Mouse (Mus musculus) T-cell, adult 2 months (primary cell): ENCODE measurements at regions not wholly inside any gene's neighbourhood (a gene's known extent, or its start where the extent isn't known, plus 50 kb on each side); places are given as distances from the start of the nearest gene placed in this dataset.
"Not testable (repeated sequence)": the region's sequence is repeated elsewhere in the genome, so short reads cannot be mapped to it uniquely, and the experiment has no call there.

Source experiments
- DNase-seq: peaks from one replicate; pipeline ENCODE4 v3.0.0; 2022; ENCODE audit warnings: low spot score

- DNase-seq, result no peak
These were observed 101.2 kb upstream of the Fam78b start for GRCm38 (mm10) chr1:166900028-166900427.

- no peak for DNase-seq
These were observed 100.6 kb upstream of the Fam78b start for GRCm38 (mm10) chr1:166900441-166901161.

DNA sequence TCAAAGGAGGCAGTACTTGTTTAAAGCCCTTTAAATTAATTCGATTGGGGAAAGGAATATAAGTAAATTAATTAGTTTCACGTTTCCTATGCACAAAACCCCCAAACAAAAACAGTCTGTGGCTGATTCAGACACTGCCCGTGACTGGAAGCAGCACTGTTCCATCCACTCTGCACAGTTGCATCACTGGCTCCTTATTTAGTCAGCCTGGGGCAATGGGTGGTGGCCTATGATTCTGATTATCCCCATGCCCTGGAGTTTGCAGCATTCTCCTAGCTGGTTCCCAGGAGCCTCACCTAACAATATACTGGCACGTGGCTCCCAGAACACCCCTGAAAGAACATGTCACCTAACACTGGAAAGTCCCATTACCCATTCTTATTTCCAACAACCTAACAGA lies 99.6 kb upstream of the Fam78b start:
- DNase-seq, result no peak

GRCm38 (mm10) chr1:166903417-166903816 lies 97.8 kb upstream of the Fam78b start:
- DNase-seq, result no peak

- DNase-seq, result no peak
These were observed 92.9 kb upstream of the Fam78b start for GRCm38 (mm10) chr1:166908231-166908805.

DNA sequence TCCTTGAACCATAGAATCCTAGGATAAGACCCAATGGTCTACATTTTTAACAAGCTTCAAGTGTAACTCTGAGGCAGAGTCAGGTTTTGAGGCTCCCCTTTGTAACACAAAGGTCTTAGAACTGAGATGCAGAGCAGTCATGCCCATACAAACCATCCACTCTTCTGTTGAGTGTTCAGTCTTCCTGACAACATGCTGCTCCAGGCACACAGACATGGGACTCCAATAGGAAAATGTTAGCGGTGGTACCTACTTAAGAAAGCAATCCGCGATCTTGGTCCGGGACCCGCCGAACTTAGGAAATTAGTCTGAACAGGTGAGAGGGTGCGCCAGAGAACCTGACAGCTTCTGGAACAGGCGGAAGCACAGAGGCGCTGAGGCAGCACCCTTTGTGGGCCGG lies 89.0 kb upstream of the Fam78b start:
- not testable (repeated sequence) for DNase-seq

DNA sequence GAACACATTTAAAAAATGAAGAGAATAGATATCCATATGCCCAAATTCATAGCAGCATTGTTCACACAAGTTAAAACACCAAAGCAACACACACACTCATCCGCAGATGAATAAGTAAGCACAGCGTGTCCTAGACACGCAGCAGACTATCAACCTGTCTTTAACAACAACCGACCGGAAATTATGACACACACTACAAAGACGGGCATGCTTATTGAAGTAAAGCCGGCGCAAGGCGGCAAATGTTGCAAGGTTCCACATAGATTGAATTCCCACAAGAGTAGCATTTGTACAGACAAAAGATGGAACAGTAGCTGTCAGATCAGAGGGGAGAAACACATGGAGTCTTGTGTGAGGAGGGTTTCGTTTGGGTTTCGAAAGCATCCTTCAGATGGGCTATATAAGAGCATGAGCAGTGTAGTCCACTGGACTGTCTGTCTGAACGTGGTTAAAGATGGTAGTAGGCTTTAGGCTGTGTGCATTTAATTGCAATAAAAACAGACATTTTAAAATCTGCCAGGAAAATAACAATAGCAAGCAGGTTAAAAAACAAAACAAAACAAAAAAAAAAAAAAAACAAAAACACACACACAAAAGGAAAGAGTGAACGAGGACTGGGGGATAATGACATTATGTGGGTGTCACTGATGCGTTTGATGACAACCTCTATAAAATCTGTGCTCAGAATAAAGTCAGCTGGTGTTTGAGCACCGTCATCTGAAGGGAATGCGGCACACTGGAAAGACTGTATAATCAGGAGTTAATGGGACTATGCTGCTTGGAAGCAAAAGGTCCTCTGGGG lies 78.1 kb upstream of the Fam78b start:
- no peak for DNase-seq

DNA sequence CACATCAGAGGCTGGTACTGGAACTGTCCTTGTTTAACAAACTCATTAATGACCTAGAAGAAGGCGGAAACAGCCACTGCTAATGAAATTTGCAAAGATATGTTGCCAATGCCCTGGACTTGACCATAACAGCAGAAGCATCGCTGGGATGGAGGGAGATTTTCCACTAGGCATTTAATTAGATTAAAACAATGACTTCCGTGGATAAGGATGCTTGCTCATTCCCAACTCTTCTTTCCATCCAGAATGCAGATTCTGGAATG lies 77.6 kb upstream of the Fam78b start:
- no peak for DNase-seq

DNA sequence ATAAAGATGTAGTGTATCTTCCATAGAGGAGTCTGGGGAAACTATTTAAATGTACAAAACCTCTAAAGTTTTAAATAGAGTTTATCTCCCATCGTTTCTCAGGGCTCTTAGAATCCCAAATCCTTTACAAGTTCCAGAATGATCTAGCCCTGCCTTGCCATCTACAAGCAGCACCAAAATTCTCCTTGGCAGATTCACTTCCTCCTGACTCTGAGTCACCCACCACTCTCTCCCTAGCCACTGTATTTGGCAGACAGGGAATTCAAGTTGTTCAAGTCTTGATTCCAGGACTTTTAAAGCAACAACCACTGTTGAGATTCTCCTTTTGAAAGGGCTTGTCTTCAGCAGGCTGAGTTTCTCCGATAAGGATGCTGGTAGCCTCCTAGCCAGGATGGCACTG lies 77.1 kb upstream of the Fam78b start:
- DNase-seq, result no peak

DNA sequence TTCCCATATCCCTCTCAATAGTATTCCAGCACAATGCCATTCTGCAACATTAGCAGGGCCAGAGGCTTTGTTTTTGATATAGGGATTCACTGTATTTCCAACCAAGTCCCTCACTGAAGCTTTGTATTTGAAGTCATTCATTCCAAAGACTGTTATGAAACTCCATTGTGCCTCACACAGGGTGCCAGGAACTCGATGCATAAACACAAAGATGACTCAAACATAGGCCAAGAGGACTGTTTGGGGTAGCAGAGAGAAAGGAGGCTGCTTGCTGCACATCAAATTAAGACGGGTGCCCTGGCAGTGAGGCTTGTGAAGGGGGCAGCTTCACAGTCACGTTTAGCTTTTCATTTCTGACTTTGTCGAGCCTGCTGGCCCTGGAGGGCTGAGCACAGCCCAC lies 75.1 kb upstream of the Fam78b start:
- DNase-seq, result no peak

DNA sequence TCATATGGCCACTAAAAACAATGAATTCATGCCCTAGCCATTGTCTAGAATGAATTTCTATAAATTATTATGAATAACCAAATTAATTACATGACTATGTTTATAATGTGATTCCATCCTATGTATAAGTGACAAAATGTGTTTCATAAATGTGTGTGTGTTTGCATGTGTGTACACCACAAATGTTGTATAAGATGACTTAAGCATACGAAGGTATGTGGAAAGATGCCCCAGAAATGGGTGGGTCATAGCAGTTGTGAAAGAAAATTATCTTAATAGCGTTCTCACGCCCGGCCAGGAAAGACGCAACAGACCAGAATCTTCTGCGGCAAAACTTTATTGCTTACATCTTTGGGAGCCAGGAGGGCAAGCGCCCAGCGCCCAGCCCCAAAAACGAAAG lies 61.5 kb upstream of the Fam78b start:
- not testable (repeated sequence) for DNase-seq

DNA sequence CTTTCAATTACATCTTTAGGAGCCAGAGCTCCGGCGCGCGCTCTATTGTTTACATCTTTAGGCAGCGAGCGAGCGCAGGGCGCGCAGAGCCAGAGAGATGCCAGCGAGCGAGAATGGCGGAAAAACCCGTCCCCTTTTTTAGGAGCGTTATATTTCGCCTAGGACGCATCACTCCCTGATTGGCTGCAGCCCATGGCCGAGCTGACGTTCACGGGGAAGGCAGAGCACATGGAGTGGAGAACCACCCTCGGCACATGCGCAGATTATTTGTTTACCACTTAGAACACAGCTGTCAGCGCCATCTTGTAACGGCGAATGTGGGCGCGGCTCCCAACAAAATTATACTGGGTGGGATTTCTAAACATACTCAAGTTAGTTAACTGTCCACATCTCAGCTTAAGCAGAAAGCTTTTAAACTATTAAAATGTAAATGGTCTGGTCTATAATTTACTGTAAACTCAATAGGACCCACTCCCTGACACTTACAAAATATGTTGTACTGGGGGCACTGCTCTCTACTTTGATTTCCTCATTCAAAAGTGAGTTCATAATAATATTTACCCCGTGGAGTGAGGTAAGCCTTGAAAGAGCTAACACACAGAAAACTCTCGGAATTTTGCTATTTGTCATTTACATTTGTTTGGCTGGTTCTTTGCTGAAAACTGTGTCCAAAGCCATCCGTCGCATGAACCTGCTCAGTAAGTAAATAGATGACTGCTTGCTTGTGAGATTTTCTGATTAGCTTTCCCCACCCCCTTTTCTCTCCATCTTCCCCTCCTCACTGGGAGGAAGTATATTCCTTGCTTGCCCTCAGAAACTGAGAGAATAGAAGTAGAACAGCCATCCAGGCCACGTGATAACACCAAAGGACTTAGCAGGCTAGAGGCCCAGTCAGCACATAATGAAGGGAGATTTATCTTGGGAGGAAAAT lies 60.8 kb upstream of the Fam78b start:
- not testable (repeated sequence) for DNase-seq

- DNase-seq, result no peak
These were observed 59.0 kb upstream of the Fam78b start for GRCm38 (mm10) chr1:166942201-166942600.

DNA sequence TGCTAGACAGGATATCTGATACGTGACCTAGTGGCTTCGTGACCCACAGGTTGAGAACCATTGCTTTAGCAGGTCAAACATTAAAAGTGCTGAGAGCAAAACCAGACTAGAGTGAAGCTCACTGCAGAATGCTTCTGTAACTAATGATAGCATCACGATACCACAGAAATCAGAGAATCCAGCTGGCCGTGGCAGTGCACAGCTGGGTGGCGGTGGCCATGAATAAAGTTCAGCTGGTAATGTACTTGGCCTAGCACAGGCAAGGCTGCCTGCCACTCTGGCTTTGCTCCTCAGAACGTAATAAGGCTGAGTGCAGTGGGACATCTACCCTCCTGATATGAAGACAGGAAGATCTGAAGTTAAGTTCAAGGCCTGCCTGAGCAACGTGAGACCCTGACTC lies 56.7 kb upstream of the Fam78b start:
- no peak for DNase-seq

- no peak for DNase-seq
These were observed 53.1 kb upstream of the Fam78b start for GRCm38 (mm10) chr1:166947844-166948702.
